Mouse (Mus musculus) spleen, postnatal 10 days (tissue): ENCODE measurements around the gene Zfp688.
"Not testable (repeated sequence)": the region's sequence is repeated elsewhere in the genome, so short reads cannot be mapped to it uniquely, and the experiment has no call there.

Experiments used
- DNase-seq, 2 experiments: peaks; one replicate each; pipeline ENCODE4 v3.0.0; 2021 to 2022; ENCODE audit warnings: low spot score in 2 of 2

Zfp688 gene

DNA sequence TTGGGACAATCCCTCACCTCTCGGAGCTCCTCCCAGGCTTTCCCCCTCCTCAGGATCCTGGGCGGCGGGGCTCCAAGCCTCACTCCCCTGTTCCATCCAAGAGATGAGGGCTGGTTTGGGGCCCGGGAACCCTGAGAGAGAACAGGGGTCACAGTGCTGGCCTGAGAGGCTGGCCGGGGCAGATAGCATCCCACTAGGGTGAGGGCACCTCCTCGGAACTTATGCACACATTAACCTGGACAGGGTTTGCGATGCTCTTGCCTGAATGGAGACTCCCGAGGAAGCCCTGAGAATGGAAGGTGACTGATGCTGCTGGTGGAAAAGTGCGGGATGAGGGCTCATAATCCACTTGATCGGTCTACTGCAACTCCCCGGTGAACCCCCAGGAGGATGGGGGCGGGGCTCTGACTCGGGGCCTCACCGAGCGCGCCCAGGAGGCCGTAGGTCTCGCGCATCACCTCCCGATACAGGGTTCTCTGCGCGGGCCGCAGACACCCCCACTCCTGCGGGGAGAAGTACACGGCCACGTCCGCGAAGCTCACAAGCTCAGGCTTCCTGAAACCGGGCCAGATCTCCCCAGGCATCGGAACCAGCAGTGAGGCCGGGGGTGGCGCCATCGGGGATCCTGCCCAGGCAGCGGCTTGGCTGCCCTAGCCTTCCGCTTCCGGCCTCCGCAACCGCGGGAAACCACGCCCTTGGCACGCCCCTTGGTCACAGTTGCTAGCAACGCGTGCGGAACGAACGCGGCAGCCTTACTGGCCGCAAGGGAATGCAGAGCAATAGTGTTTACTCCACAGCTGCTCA is at the start of gene Zfp688:
Gene Zfp688, minus strand, starts transcription at position 681 of the 804 bp plus-strand sequence.
- DNase-seq = peak; percentile 94 to 97

DNA sequence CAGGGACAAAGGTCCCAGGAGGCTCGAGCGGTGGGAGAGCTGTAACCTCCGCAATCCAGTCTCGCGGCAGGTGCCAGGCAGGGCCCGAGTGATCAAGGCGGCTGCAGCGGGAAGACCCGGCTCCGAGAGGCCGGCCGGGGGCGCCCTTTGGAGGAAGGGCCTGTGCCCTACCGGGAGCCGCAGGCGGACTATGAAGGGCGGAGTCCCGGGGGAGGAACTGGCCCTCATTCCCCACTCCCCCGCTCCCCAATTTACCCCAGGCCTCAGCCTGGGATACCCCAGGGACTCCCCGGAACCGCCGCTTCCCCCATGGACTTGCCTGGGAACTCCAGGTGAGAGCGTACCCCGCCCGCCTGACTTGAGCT is 49.8 kb upstream of the Zfp688 start:
- DNase-seq = peak in 1 of 2 experiments; percentile 72

DNA sequence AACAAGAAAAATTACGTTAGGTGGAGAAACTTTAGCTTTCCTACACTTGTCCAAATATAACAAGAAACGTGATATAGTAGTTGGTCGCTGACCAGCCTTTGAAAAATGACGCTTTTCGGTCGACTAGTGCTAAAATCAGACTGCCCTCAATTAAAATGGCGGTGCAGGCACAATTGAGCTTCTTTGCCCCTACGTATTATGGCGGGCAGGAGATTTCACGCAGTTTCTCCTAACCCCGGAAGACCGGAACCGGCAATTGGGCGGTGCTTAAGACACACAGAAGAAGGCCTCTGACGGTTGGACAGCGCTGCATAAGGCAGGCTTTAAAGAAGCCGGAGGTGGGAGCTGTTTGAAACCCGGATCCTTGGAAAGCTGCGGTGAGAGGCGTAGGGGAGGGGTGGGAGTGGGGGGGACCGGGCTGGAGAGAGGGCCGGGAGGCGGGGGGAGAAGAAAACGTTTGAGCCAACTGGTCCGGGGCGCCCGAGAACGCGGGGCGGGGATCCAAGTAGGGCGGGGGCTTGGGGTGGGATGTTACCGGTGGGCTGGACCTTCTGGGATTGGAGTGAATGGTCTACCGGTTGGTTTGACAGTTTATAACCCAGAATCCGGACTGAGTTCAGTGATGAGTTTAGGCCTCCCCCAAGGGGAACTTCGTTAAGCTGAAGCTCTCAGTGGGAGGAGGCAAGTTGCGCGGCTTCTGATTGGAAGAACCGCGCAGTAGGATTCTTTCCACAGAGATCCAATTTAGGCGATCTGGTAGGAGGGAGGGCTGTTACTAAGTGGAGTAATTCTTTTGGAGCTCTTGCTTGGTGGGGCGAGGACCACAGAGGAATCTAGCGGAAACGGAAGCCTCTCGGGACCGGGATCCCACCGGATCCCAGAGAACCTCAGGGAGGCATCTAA is 49.1 kb upstream of the Zfp688 start:
- peak; percentile 74 to 91 for DNase-seq

DNA sequence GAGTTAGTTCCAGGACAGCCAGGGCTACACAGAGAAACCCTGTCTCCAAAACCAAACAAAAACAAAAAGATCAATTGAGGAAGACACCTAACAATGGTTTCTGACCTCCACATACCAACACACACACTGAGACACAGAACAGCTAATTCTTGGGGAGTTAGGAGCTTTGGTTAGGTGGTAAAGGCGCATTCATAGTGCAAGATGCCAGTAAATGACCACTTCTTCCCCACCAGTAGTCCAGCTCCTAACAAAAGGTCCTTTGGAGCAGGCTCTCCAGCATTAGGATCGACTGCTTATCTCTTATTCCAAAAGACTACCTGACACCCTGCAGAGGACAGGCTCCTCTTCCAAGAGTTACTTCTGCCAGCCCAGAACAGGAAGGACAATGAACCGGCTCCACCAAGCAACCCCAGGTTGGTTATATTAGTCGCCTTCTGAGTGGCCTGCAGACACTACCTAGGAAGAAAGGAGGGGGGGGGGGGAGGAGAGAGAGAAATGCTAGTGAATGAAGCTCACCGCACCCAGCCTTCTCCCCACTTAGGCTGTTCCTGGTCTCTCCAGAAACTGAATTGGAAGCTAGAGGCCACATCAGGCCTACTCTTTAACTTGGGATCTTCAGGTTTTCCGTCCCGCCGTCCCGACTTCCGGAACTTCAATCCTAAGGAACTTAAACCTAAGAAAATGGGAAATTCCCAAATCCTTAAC is 48.3 kb upstream of the Zfp688 start:
- peak in 1 of 2 experiments; percentile 46 for DNase-seq

DNA sequence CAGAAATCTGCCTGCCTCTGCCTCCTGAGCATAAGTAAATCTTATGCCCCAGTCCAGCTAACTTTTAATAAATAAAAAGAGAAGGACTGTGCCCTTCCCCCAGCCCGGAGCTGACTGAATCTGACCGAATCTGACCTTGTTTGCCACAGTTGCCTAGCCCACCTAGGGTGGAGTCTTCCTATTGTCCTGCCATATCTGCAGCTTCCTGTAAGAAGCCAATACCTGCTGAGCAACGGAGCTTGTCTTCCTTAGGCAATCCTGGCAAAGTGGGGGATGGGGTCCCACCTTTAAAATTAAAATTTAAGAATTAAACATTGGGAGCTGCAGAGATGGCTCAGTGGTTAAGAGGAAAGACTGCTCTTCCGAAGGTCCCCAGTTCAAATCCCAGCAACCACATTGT is 44.7 kb upstream of the Zfp688 start:
- no peak for DNase-seq

DNA sequence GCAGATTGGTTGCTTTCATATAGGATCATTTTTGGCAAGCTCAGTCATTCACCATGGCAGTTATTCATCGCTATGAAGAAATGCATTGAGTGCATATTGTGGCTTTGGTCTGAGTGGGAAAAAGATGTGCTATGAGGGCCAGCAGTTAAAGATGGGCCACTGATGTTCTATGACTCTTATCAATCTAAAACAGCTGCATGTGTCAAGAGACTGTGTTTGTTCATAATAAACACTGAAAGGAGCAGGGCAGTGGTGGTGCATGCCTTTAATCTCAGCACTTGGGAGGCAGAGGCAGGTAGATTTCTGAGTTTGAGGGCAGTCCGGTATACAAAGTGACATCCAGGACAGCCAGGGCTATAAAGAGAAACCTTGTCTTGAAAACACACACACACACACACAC is 43.8 kb upstream of the Zfp688 start:
- not testable (repeated sequence) for DNase-seq

DNA sequence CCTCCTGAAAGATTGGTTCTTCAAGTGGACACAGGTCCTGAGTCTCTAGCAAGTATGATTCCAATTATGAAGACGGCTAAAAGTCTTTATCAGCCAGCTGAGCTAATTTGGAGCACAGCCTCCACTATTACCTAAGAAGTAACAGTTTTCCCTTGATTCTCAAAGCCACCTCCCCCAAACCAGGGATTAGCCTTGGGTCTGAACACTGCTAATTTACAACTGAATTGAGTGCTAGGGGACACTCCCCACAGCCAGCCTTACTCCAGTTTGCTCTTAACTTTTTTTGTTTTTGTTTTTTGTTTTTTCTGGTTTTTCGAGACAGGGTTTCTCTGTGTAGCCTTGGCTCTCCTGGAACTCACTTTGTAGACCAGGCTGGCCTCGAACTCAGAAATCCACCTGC is 43.3 kb upstream of the Zfp688 start:
- DNase-seq = no peak

DNA sequence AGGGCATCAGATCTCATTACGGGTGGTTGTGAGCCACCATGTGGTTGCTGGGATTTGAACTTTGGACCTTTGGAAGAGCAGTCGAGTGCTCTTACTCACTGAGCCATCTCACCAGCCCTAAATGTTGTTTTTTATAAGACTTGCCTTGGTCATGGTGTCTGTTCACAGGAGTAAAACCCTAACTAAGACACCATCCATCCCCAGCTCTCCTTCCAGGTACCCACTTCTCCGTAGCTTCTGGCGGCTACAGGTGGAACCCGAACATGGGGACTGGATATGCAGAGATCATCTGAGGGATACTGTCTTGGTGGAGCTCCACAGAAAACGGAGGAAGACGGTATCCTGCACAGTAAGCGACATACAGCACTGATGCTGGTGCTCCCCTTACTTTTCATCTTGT is 37.4 kb upstream of the Zfp688 start, which contains the start of gene Prr14:
Gene Prr14, plus strand, starts transcription at position 301 of the 400 bp plus-strand sequence.
- DNase-seq = not testable (repeated sequence)

DNA sequence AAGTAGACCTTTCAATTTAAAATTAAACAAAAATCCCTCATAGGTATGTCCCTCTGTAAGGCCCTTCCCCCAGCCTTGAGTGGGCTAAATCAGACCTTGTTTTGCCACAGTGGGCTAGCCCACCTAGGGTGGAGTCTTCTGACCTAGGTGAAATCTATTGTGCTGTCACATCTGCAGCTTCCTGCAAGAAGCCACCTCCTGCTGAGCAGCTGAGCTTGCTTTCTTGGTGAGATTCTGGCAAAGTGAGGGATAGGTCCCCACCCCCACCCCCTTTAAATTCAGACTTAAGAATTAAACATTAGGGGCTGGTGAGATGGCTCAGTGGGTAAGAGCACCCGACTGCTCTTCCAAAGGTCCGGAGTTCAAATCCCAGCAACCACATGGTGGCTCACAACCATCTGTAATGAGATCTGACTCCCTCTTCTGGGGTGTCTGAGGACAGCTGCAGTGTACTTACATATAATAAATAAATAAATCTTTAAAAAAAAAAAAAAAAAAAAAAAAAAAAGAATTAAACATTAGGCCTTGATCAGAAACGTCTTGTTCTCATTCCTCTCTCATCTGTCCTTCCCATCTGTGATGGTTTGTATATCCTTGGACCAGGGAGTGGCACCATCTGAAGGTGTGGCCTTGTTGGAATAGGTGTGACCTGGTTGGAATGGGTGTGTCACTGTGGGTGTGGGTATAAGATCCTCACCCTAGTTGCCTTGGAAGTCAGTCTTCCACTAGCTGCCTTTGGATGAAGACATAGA is 36.7 kb upstream of the Zfp688 start:
- not testable (repeated sequence) for DNase-seq

DNA sequence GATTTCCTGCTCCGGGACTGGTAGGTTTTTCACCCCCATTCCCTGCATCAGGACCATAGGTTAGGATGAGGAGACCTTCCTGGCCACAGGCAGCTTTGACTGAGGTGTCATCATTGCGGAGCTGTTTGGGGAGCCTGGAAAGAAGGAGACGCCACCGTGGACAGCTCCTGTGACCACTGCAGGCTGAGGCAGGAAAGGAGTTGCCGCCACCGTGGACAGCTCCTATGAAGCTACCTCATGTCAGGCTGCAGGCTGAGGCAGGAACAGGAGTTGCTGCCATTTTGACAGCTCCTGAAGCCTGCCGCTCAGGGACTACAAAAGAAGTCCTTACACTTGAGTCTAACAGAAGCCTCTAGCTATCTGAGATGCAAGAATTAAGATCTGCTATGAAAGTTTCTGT is 33.0 kb upstream of the Zfp688 start:
- DNase-seq = no peak

DNA sequence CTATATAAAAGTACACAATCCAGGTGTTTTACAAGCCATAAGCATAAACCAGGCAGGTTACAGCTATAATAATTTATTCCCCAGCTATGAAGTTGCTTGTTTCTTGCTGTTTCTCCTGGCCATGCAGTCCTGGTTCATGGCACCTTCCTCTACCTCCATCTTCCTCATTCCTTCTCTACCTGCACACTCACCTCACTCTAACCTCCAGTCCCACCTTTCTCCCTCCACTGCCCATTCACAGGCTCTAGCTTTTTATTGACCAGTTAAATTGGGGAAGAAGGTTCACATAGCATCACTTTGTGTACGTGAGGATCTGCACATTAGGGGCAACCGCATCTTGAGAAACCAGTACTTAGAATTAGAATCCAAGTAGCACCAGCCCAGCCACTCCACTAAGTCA is 31.2 kb upstream of the Zfp688 start:
- no peak for DNase-seq

DNA sequence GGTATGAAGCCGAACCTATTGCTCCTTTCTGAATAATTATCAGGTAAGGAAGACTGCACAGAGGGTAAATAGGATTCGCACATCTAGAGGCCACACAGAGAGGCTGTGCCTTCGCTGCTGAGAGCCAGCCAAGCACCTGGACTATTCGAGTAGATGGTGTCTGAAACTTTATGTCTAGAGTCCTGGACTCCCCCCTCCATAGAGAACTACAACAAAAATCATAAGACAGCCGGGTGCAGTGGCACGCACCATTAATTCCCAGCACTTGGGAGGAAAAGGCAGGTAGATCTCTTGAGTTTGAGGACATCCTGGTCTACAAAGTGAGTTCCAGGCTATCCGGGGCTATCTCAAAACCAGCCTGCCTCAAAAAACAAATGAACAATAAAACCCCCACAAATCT is 28.1 kb upstream of the Zfp688 start:
- no peak for DNase-seq

DNA sequence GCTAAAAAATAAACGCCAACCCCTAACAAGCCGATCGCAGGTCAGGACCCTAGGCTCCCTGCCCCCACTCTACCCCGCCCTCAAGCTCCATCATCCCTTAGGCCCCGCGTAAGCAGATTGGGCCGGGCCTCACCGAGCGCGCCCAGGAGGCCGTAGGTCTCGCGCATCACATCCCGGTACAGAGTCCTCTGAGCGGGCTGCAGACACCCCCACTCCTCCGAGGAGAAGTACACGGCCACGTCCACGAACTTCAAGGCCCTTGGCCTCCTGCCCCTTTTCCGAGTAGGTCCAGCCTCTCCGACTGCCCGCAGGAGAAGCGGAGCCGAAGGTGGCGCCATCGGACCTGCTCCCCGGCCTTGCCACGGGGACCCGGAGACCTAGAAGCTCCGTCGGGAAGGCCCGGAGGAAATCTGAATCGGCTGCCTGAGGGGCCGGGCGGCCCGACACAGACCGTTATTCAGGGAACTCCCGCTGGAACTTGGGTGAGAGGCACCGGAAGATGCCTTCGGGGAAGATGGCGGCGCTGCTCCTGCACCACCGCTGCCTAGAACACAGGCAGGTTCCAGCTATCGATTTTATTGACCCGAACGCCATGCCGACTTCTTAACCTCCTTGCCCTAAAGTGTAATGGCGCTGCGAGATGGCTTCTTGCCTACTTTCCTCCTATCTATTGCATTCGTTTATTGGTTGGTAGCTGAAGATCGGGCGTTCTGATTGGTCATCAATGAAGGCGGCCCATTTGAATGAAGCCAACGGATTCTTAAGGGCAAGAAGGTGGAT is 26.8 kb upstream of the Zfp688 start, which contains the start of gene Zfp689:
Gene Zfp689, minus strand, starts transcription at position 638 of the 780 bp plus-strand sequence.
- peak; percentile 88 to 91 for DNase-seq

DNA sequence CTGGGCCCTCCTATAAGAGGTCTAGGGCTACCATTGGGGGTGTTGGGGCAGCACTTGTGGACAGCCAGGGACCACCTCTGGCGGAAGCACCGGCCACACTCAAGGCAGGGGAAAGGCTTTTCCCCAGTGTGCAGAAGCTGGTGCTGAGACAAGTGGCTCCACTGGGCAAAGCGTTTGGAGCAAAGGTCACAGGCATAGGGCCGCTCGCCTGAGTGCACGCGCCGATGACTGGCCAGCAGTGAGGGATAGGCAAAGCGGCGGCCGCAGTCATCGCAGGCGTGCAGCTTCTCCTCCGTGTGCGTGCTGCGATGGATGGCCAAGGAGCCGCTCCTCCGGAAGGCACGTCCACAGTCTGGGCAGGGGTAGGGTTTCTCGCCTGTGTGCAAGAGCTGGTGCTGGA is 22.1 kb upstream of the Zfp688 start:
- DNase-seq = no peak

DNA sequence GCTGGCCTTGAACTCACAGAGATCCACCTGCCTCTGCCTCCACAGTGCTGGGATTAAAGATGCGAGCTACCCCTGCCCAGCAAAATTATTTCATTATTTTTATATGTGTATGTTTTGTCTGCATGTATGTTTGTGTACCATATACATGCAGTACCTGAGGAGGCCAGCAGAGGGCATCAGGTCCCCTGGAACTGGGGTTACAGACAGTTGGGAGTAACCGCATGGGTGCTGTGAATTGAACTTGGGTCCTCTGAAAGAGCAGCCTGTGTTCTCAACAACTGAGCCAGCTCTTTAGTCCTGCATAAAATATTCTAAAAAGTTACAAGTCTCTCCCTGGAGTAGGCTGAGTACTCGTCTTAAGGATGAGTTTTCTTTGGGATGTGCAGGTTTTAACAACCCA is 15.9 kb upstream of the Zfp688 start:
- peak in 1 of 2 experiments; percentile 64 for DNase-seq

DNA sequence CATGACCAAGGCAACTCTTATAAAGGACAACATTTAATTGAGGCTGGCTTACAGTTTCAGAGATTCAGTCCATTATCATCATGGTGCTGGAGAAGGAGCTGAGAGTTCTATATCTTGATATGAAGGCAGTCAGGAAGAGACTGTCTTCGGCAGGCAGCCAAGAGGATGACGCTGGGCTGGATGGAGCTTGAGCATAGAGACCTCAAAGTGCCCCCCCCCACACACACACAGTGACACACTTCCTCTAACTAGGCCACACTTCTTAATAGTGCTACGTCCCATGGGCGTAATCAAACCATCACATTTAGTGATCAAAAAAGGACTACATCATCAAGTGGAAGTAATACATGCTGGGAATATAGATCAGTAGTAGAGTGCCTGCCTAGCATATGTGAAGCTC is 13.3 kb upstream of the Zfp688 start:
- no peak for DNase-seq

DNA sequence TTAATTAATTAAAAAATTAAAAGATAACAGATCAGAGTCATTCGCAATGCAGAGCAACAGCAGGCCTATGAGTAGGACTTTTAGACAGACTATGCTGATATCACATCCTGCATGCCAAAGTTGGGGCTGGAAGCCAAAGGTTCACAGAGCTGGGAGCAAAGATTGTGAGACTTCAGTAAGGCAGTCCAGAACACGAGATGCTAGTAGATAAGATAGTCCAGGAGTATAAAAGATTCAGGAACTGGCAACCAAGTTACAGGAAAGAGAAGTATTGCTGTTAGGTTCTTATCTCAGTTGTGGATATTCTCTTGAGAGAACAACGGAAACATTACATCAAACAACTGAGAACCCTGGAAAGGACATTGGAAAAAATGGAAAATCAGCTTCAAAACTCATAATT is 4.5 kb upstream of the Zfp688 start:
- DNase-seq = no peak

DNA sequence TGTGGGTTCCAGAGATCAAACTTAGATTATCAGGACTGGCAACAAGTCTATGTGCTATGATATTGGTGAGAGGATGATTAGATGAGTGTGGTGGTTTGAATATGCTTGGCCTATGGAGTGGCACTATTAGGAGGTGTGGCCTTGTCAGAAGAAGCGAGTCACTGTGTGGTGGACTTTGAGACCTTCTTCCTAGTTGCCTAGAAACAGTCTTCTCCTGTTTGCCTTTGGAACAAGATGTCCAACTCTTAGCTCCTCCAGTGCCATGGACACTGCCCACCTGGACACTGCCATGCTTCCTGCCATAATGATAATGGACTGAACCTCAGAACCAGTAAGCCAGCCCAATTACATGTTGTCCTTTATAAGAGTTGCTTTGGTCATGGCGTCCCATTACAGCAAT is 4.0 kb upstream of the Zfp688 start:
- no peak for DNase-seq

DNA sequence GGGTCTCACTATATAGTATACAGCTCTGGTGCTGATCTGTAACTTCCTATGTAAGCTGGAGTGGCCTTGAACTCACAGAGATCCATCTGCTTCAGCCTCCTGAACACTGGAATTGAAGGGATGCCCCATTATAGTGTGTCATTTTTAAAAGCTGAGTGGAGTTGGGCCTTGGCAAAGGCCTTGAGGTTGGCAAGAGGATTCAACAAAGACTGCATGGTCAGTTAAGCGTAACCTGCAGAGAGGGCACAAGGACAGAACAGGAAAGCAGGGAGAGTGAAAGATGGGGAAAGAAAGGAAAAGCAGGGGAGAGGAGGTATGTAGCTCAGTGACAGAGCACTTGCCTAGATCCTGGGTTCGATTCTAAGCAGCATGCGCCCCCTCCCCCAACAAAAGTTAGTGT is 3.4 kb upstream of the Zfp688 start:
- no peak for DNase-seq

DNA sequence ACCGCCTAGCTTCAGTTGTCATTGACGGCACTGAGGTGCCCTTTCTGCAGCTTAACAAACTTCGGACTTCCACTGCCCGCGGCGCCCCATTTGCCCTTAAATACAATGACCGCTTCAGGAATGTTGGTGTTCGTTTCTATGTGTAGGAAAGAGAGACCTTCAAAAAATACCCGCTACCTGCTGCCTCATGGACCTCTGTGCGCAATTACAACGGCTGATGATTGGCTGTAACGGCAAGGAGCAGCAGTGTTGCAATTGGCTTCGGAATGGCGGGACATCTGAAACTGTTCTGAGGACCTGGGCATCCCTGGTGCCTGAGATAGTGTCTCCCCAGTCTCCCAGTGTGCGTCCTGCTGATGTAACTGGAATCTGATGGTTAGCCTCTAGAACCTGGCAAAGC is 379 bp upstream of the Zfp688 start:
- peak in 1 of 2 experiments; percentile 60 for DNase-seq

DNA sequence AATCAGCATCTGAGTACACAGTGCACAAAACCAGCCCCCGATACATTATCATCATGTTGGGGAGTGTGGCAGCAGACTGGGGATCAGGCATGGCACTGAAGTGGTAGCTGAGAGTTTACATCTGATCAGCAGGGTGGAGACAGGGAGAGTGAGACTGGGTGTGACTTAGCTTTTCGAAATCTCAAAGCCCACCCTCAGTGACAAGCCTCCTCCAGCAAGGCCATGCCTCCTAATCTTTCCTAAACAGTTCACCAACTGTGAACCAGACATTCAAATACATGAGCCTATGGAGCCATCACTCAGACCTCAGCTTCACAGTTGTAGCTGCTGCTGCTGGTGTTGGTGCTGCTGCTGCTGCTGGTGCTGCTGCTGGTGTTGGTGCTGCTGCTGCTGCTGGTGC is 10.4 kb downstream of the Zfp688 start:
- DNase-seq = no peak
